Mouse (Mus musculus) WW6 (cell line): ENCODE data around the gene Gjd3.

Source experiments
- DNase-seq: peaks from one replicate; pipeline ENCODE4 v3.0.0-alpha.2; 2013; ENCODE audit warnings: low read depth, low spot score

The Gjd3 gene

GRCm38 (mm10) chr11:98963191-98964021 lies 19.4 kb downstream of the Gjd3 start:
- no peak for DNase-seq

GRCm38 (mm10) chr11:98962421-98963095 lies 20.3 kb downstream of the Gjd3 start:
- no peak for DNase-seq

- DNase-seq, result no peak
Observed at GRCm38 (mm10) chr11:98961766-98962165, 21.1 kb downstream of the Gjd3 start.

- no peak for DNase-seq
Observed at GRCm38 (mm10) chr11:98961051-98961592, 21.7 kb downstream of the Gjd3 start.

GRCm38 (mm10) chr11:98960313-98960906 lies 22.4 kb downstream of the Gjd3 start:
- DNase-seq, result no peak

- DNase-seq, result no peak
Observed at GRCm38 (mm10) chr11:98959437-98960312, 23.1 kb downstream of the Gjd3 start.

GRCm38 (mm10) chr11:98956340-98956739 lies 26.5 kb downstream of the Gjd3 start:
- DNase-seq, result no peak

GRCm38 (mm10) chr11:98955707-98956235 lies 27.0 kb downstream of the Gjd3 start:
- no peak for DNase-seq

- no peak for DNase-seq
Observed at GRCm38 (mm10) chr11:98954801-98955706, 27.8 kb downstream of the Gjd3 start.

GRCm38 (mm10) chr11:98954373-98954772 lies 28.4 kb downstream of the Gjd3 start:
- DNase-seq, result no peak

GRCm38 (mm10) chr11:98953835-98954320 lies 28.9 kb downstream of the Gjd3 start:
- no peak for DNase-seq

GRCm38 (mm10) chr11:98953361-98953760 lies 29.5 kb downstream of the Gjd3 start:
- no peak for DNase-seq

GRCm38 (mm10) chr11:98952736-98953135 lies 30.1 kb downstream of the Gjd3 start:
- no peak for DNase-seq

GRCm38 (mm10) chr11:98952111-98952510 lies 30.7 kb downstream of the Gjd3 start:
- no peak for DNase-seq

GRCm38 (mm10) chr11:98951026-98951906 lies 31.6 kb downstream of the Gjd3 start:
- no peak for DNase-seq

- DNase-seq, result no peak
Observed at GRCm38 (mm10) chr11:98950484-98950883, 32.3 kb downstream of the Gjd3 start.

- DNase-seq, result no peak
Observed at GRCm38 (mm10) chr11:98949958-98950460, 32.8 kb downstream of the Gjd3 start.

- DNase-seq, result no peak
Observed at GRCm38 (mm10) chr11:98949242-98949957, 33.4 kb downstream of the Gjd3 start.
